Mouse (Mus musculus): ENCODE results near the gene Crlf2.

The Crlf2 gene

GRCm38 (mm10) chr5:109548712-109549111 is 10.1 kb downstream of the Crlf2 start:
- peak in 1 of 2 experiments; percentile 70 for DNase-seq (ENCODE audit: low spot score in 2 of 2)

GRCm38 (mm10) chr5:109547112-109547511 is 11.7 kb downstream of the Crlf2 start:
- no peak for DNase-seq (ENCODE audit: low spot score in 2 of 2)

GRCm38 (mm10) chr5:109509679-109510078 is 49.1 kb downstream of the Crlf2 start:
- no peak for DNase-seq (ENCODE audit: low spot score in 2 of 2)

DNA sequence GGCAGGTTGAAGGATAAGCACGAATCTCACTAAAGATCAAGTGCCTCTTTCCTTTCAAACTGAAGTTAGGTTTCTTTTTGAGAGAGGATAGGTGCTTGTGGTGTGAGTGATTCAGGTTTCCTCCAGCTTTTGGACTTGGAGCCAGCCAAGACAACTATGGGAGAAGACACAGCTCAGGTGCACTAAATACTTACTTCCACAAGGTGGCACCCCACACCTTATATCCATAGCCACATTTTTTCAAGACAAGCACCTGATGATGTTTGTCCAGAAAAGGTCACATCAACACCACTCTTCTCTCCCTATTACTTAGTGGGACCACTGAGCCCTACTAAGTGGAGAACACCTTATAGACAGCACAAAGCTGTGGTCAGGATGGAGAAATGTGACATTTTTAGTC is 52.1 kb downstream of the Crlf2 start:
- DNase-seq (ENCODE audit: low spot score in 2 of 2), result no peak
